Comparison of ENCODE assay signal across 8 mouse cellular contexts in genomic region chr1:178320038-178320722, GRCm38 (mm10). TPM values are rescaled to one million over a fixed set of nuclear protein-coding genes. Genes with fewer than 3 reads are reported as not detected.
DNase-seq lines count a peak whose midpoint lies in the region; ATAC-seq and TF ChIP-seq lines count a peak whose summit lies in the region.

No protein-coding gene starts in this region.

- H3K27me3 ChIP-seq in intestine, embryonic 14.5 days (replicated peaks; ENCODE audit: control insufficient read depth, insufficient read depth, low read length): no peaks in the 10 kb centered on the region
- H3K27me3 ChIP-seq in neural tube, embryonic 11.5 days (ENCODE audit: control insufficient read depth, insufficient read depth, low read length): no peaks in the 10 kb centered on the region

- H3K27ac ChIP-seq in layer of hippocampus, adult 2 months: peak overlapping the region; percentile 100
- peak overlapping the region; percentile 99 for H3K27ac ChIP-seq in intestine, embryonic 14.5 days (ENCODE audit: low read depth)
- H3K27ac ChIP-seq in neural tube, embryonic 11.5 days (ENCODE audit: low read depth, low read length): peak overlapping the region; percentile 100

- peak overlapping the region; percentile 87 for H3K4me2 ChIP-seq in intestine, embryonic 14.5 days (ENCODE audit: low read length)
- peak overlapping the region; percentile 76 for H3K4me2 ChIP-seq in neural tube, embryonic 11.5 days (ENCODE audit: low read depth)

- H3K4me1 ChIP-seq in intestine, embryonic 14.5 days (replicated peaks; ENCODE audit: control insufficient read depth, insufficient read depth, low read length): peaks cover 19% of the 10 kb centered on the region
- H3K4me1 ChIP-seq in neural tube, embryonic 11.5 days (ENCODE audit: control insufficient read depth, insufficient read depth, low read length): peaks cover 16% of the 10 kb centered on the region

- peak overlapping the region; percentile 97 for H3K9ac ChIP-seq in intestine, embryonic 14.5 days (ENCODE audit: low read length)
- peak overlapping the region; percentile 96 for H3K9ac ChIP-seq in neural tube, embryonic 11.5 days (ENCODE audit: low read length)

- H3K36me3 ChIP-seq in intestine, embryonic 14.5 days (ENCODE audit: control insufficient read depth, insufficient read depth, low read length): peaks cover 49% of the 10 kb centered on the region
- peaks cover 2% of the 10 kb centered on the region for H3K36me3 ChIP-seq in neural tube, embryonic 11.5 days (ENCODE audit: control insufficient read depth, insufficient read depth, low read length)

- 22% methylated on average over 8 of the region's 8 CpGs for WGBS in intestine, embryonic 14.5 days
- WGBS in neural tube, embryonic 11.5 days: 34% methylated on average over 8 of the region's 8 CpGs

- H3K9me3 ChIP-seq in intestine, embryonic 14.5 days (ENCODE audit: control insufficient read depth, low read length): no peaks in the 10 kb centered on the region
- no peaks in the 10 kb centered on the region for H3K9me3 ChIP-seq in neural tube, embryonic 11.5 days (ENCODE audit: control insufficient read depth, low read length)

- no peak for DNase-seq in layer of hippocampus, adult 2 months (ENCODE audit: low spot score in 2 of 2)
- no peak for DNase-seq in layer of hippocampus, postnatal 10 days (ENCODE audit: low spot score in 2 of 2)
- DNase-seq in embryo, embryonic 11 days: peak; percentile 45
- peak; percentile 55 for DNase-seq in intestine, embryonic 14.5 days (ENCODE audit: low spot score)
- DNase-seq in neural tube, embryonic 11.5 days (ENCODE audit: low spot score): no peak
- no peak for DNase-seq in adrenal gland, postnatal 10 days
- no peak for DNase-seq in urinary bladder, postnatal 14 days (ENCODE audit: low spot score)
- DNase-seq in adrenal gland, adult 8-10 months: no peak

- peak overlapping the region; percentile 77 for H3K4me3 ChIP-seq in layer of hippocampus, adult 2 months
- H3K4me3 ChIP-seq in intestine, embryonic 14.5 days (ENCODE audit: low read depth, low read length): peak overlapping the region; percentile 72
- peak overlapping the region; percentile 65 for H3K4me3 ChIP-seq in neural tube, embryonic 11.5 days (ENCODE audit: low read depth, low read length)

- TF ChIP-seq CTCF in layer of hippocampus, adult 2 months (conservative IDR thresholded peaks at IDR 0.05): no peak

- no peak for ATAC-seq in intestine, embryonic 14.5 days (replicated peaks; ENCODE audit: low FRiP score, low TSS enrichment, low read depth)
- no peak for ATAC-seq in neural tube, embryonic 11.5 days (ENCODE audit: insufficient read depth, low FRiP score, low TSS enrichment)

RNA-seq across cellular contexts. Expression of gene Cox20, which starts 1.2 kb away (rescaled TPM):
- total RNA-seq in layer of hippocampus, adult 2 months (2021): 10 to 100 TPM; 33.2 to 38.4 TPM
- total RNA-seq in layer of hippocampus, postnatal 10 days (2021): 10 to 100 TPM; 41.4 to 48.3 TPM
- polyA plus RNA-seq in intestine, embryonic 14.5 days (2014; fragmentation: Nextera tagmentation; extraction: Ambion mirVana): 126 and 133 TPM in 2 replicates
- 102 and 104 TPM in 2 replicates for polyA plus RNA-seq in neural tube, embryonic 11.5 days (2014; fragmentation: Nextera tagmentation; extraction: Ambion mirVana)
- total RNA-seq in adrenal gland, postnatal 10 days (2021): 10 to 100 TPM; 78.7 to 88.8 TPM
- total RNA-seq in adrenal gland, adult 8-10 months (2022): 100 to 1,000 TPM in 1 of 4 experiments, 10 to 100 TPM in 3; 58.5 to 120 (median 76.1) TPM

RNA-seq across cellular contexts. Expression of gene Hnrnpu, which starts 17.4 kb away (rescaled TPM):
- total RNA-seq in layer of hippocampus, adult 2 months (2021): 100 to 1,000 TPM; 431 to 439 TPM
- 100 to 1,000 TPM; 432 to 471 TPM for total RNA-seq in layer of hippocampus, postnatal 10 days (2021)
- polyA plus RNA-seq in intestine, embryonic 14.5 days (2014; fragmentation: Nextera tagmentation; extraction: Ambion mirVana): 378 and 384 TPM in 2 replicates
- polyA plus RNA-seq in neural tube, embryonic 11.5 days (2014; fragmentation: Nextera tagmentation; extraction: Ambion mirVana): 801 and 816 TPM in 2 replicates
- 100 to 1,000 TPM; 328 to 391 TPM for total RNA-seq in adrenal gland, postnatal 10 days (2021)
- 100 to 1,000 TPM; 325 to 418 (median 399) TPM for total RNA-seq in adrenal gland, adult 8-10 months (2022)

Comparison
In these comparisons a context has a peak if more than half of its experiments do, and no peak if none do; other contexts are left out.
1. DNase-seq: peak in embryo, embryonic 11 days (single experiment) and intestine, embryonic 14.5 days (single experiment); none in layer of hippocampus, adult 2 months (0 of 2), layer of hippocampus, postnatal 10 days (0 of 2), neural tube, embryonic 11.5 days (single experiment), adrenal gland, postnatal 10 days (single experiment), urinary bladder, postnatal 14 days (single experiment) and adrenal gland, adult 8-10 months (single experiment).
2. Peak in every context shown above with its lines, with median percentiles within 50 percentile points of each other: H3K27ac ChIP-seq and H3K4me3 ChIP-seq.